Mouse (Mus musculus) hematopoietic stem cell, adult 5-6 weeks (primary cell): ENCODE measurements at regions not wholly inside any gene's neighbourhood (a gene's known extent, or its start where the extent isn't known, plus 50 kb on each side); places are given as distances from the start of the nearest gene placed in this dataset.

Experiments
- ATAC-seq, 2 experiments: fragments of 125-278 bp in 1 of 2; replicated peaks in 1 of 2; 2 replicates each; pipeline ENCODE4 v1.8.0; 2016 to 2017; ENCODE audit warnings: inconsistent platforms in 2 of 2, mild to moderate bottlenecking in 2 of 2, moderate number of reproducible peaks in 2 of 2, low read depth in 1 of 2, moderate TSS enrichment in 1 of 2; ENCODE audit not compliant: low FRiP score in 2 of 2, poor library complexity in 2 of 2, severe bottlenecking in 2 of 2, insufficient read depth in 1 of 2, low TSS enrichment in 1 of 2

DNA sequence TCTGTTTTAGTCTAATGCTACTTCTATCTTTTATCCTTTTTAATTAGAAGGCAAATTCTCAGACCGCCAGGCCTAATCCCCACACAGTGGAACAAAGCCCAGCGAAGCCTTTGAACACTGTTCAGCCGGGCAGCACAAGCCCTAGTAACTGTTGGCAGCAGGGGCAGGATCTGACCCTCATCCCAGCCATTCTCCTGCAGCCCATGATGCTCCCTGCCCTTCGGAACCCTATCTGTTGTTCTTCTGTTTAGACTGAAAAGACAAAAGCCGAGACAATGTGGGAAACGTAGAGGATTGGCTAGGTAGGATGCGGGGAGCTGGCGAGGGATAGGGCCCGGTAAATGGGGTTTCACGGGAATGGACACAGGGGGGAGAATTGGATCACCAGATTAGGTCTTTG lies 64.6 kb upstream of the Otx2 start:
- ATAC-seq: no peak

DNA sequence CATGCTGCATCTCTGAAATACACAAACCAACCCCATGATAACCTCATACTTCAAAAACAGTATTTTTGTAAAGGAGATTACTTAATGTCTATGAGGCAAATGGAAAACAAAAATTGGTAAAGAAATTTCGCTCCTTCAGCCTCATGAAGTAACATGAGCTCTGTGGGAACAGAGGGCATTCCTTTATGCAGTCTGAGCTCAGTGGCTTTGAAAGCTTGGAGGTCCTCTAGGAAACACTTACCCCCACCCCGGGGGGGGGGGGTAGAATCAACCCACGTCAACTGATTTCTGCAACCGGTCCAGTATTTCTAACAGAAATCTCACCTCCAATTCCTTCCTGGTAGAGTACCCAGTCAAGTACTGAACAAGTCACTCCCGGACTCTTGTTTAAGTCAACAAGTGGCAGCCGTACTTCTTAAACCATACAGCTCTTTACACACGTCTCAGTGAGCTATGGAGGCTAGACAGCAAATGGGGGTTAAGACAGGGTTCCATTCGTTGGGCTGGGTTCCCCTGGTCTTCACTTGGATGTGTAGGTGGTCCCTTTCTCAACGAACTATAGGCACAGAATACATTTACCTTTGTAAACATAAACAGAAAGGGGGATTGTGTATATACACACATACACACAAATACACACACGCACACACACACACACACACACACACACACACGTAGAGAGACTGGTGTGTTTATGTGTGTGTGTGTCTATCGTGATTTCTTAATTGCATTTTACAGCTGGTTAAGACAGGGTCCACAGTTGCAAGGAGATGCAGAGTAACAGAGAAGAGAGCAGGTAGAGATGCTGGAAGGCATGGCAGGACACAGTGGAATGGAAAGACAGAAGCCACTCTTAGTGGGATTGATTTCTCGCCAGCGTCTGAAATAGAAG lies 63.6 kb upstream of the Otx2 start:
- ATAC-seq: no peak

DNA sequence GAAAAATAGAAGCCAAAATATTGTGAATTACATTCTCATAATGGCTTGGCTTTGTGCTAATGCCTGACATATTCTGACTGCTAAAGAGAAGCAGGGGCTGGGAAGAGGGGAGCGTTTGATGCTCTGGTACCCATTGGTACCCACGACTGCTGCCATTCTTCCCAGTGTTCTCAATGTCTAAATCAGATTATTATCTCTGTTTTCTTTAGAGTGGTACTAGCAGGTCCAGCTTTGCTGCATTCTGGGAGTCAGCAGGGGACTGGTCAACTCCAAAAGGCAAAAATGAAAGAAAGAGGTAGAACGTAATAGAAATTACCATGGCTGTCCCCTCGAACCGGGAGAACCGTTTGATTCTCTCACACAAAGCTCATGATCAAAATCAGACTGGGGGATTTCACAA lies 62.6 kb upstream of the Otx2 start:
- no peak for ATAC-seq

DNA sequence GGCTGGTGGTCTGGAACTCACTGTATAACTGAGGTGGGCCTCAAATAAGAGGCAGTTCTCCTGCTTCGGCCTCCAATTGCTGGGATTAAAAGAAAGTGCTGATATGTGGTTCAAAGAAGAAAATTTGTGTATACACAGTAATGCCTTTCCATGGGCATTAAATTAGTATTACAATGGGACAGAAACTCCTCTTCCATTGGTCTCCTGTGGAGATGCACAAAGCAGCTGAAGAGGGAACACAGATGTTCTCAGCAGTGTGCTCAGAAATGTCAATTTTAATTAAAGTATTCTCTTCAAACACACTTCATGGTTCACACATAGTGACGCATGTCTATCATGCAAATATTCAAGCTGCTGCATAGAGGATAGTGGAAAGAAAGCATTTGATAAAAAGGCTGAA lies 56.4 kb upstream of the Otx2 start:
- no peak for ATAC-seq
